Mouse (Mus musculus): ENCODE measurements around the gene Urgcp.

Urgcp gene

DNA sequence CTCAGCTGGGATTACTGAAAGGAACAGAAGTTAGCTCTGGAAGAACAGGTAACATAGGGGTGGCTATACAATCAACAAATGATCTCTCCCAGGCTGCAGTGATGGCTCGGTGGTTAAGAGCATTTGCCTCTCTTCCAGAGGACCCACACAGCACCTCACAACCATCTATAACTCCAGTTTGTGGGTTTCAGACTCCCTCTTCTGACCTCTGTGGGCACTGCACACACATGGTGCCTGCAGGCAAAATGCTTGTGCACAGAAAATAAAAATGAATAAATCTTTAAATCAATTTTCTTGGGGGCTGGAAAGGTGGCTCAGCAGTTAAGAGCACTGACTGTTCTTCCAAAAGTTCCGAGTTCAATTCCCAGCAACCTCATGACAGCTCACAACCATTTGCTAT is 16.3 kb upstream of the Urgcp start:
- TF ChIP-seq NANOG (IDR thresholded peaks at IDR 0.05; ENCODE audit: borderline replicate concordance, low read length) (no peak), CTCF (conservative IDR thresholded peaks at IDR 0.05; ENCODE audit: low read length) (peak; percentile 63)
- Histone ChIP-seq H3K4me3 (replicated peaks; ENCODE audit: low read length) (no peak overlapping the region), H3K36me3 (ENCODE audit: insufficient read depth, low read length) (peaks cover 11% of the 10 kb centered on the region; the same call in 1 of the 2 replicates), H3K4me1 (replicated peaks; ENCODE audit: low read depth, low read length) (peaks cover 9% of the 10 kb centered on the region), H3K27me3 (ENCODE audit: insufficient read depth, low read length) (no peaks in the 10 kb centered on the region), H3K9me3 (ENCODE audit: low read length) (no peaks in the 10 kb centered on the region)

DNA sequence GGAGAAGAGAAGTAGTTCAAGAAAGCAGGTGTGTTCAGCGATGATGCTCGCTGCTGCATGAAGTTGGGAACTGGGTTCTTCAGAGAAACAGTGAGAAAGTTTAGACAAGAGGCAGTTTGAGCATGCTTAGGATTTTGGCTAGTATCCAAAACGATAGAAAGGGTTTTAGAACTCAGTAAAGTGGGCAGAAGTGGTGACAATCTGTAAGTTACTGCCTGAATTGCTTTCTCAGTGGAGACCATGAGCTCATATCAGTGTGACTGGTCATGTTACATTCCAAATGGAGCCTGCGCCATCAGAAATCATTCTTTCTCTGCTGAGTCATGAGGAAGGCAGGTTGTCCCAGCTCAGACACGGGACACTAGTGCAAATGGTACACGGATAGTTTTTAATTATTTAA is 3.8 kb upstream of the Urgcp start:
- TF ChIP-seq NANOG (IDR thresholded peaks at IDR 0.05; ENCODE audit: borderline replicate concordance, low read length) (no peak), POU5F1 (IDR thresholded peaks at IDR 0.05; ENCODE audit: borderline replicate concordance, low read length) (no peak), CTCF (conservative IDR thresholded peaks at IDR 0.05; ENCODE audit: low read length) (no peak)
- H3K4me1 ChIP-seq (replicated peaks; ENCODE audit: low read depth, low read length): peaks cover 17% of the 10 kb centered on the region
- H3K36me3 ChIP-seq (ENCODE audit: insufficient read depth, low read length): peaks cover 29% of the 10 kb centered on the region; the same call in 1 of the 2 replicates
- no peak overlapping the region for H3K4me3 ChIP-seq (replicated peaks; ENCODE audit: low read length)
- H3K27me3 ChIP-seq (ENCODE audit: insufficient read depth, low read length): no peaks in the 10 kb centered on the region
- no peaks in the 10 kb centered on the region for H3K9me3 ChIP-seq (ENCODE audit: low read length)

DNA sequence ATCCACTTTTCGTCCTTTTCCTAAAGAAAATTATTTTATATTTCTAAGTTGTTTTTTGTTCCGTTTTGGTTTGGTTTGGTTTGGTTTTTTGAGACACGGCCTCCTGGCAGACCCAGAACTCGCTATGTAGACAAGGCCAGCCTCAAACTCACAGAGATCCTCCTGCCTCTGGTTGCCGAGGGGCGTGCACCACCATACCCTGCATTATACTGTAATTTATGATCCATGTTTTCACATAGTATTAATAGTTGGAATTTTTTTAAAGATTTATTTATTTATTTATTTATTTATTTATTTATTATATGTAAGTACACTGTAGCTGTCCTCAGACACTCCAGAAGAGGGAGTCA is 432 bp upstream of the Urgcp start:
- H3K4me3 ChIP-seq (replicated peaks; ENCODE audit: low read length): peak overlapping the region; percentile 91
- H3K4me1 ChIP-seq (replicated peaks; ENCODE audit: low read depth, low read length): peaks cover 23% of the 10 kb centered on the region
- H3K9me3 ChIP-seq (ENCODE audit: low read length): no peaks in the 10 kb centered on the region
- no peaks in the 10 kb centered on the region for H3K27me3 ChIP-seq (ENCODE audit: insufficient read depth, low read length)
- TF ChIP-seq POU5F1 (IDR thresholded peaks at IDR 0.05; ENCODE audit: borderline replicate concordance, low read length) (no peak), NANOG (IDR thresholded peaks at IDR 0.05; ENCODE audit: borderline replicate concordance, low read length) (no peak), CTCF (conservative IDR thresholded peaks at IDR 0.05; ENCODE audit: low read length) (no peak)
- peaks cover 20% of the 10 kb centered on the region; the same call in 1 of the 2 replicates for H3K36me3 ChIP-seq (ENCODE audit: insufficient read depth, low read length)

DNA sequence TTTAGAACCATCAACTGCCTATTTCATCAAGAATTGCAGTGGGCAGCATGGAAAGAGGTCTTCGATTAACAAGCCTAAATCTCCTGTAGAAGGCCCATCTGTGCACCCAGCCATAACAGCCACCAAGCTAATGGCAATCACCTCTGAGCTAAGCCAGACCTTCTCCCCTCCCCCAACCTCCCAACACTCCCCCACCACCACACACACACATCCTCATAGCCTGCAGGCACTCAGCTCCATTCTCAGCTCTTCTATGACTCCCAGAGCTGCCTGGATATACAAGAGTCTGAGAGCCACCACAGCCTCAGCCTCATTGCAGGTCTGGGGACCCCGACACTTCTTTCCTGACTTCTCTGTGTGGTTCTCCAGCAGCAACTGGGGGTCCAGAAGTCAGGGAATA is 8.4 kb downstream of the Urgcp start:
- peaks cover 10% of the 10 kb centered on the region for H3K9me3 ChIP-seq (ENCODE audit: low read length)
- peaks cover 12% of the 10 kb centered on the region for H3K4me1 ChIP-seq (replicated peaks; ENCODE audit: low read depth, low read length)
- H3K36me3 ChIP-seq (ENCODE audit: insufficient read depth, low read length): no peaks in the 10 kb centered on the region
- TF ChIP-seq CTCF (conservative IDR thresholded peaks at IDR 0.05; ENCODE audit: low read length) (no peak), NANOG (IDR thresholded peaks at IDR 0.05; ENCODE audit: borderline replicate concordance, low read length) (no peak), POU5F1 (IDR thresholded peaks at IDR 0.05; ENCODE audit: borderline replicate concordance, low read length) (no peak)
- H3K27me3 ChIP-seq (ENCODE audit: insufficient read depth, low read length): no peaks in the 10 kb centered on the region
- H3K4me3 ChIP-seq (replicated peaks; ENCODE audit: low read length): no peak overlapping the region

DNA sequence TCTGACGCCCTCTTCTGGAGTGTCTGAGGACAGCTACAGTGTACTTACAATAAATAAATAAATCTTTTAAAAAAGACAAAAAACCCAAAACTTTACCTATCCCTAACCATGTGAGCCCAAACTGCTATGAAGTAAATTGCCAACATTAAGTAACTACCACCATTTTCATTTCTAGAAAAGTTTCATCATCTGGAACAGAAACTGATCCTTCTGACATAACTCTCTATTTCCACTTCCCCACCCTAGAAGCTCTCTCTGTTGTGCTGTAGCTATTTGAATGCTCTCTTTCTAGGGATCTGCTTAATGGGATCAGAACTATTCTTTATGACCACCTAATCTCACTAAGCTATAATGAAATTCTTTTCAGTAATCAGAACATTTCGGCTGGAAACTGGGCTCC is 17.2 kb downstream of the Urgcp start:
- Histone ChIP-seq H3K4me1 (replicated peaks; ENCODE audit: low read depth, low read length) (peaks cover 15% of the 10 kb centered on the region), H3K27me3 (ENCODE audit: insufficient read depth, low read length) (peaks cover 3% of the 10 kb centered on the region; the same call in 1 of the 2 replicates), H3K4me3 (replicated peaks; ENCODE audit: low read length) (no peak overlapping the region), H3K36me3 (ENCODE audit: insufficient read depth, low read length) (no peaks in the 10 kb centered on the region), H3K9me3 (ENCODE audit: low read length) (peaks cover 4% of the 10 kb centered on the region)
- TF ChIP-seq CTCF (conservative IDR thresholded peaks at IDR 0.05; ENCODE audit: low read length): no peak
- no peak for TF ChIP-seq POU5F1 (IDR thresholded peaks at IDR 0.05; ENCODE audit: borderline replicate concordance, low read length)
- no peak for TF ChIP-seq NANOG (IDR thresholded peaks at IDR 0.05; ENCODE audit: borderline replicate concordance, low read length)

DNA sequence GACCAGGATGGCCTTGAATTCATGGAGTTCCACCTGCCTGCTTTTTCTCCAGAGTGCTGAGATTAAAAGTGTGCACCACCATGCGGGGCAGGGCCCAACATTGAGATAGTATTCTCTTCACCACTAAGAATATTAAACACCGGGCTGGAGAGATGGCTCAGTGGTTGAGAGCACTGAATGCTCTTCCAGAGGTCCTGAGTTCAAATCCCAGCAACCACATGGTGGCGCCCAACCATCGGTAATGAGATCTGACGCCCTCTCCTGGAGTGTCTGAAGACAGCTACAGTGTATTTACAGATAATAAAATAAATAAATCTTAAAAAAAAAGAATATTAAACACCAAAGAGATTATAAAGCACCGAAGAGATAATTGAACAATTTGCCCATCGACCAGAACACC is 20.1 kb downstream of the Urgcp start:
- Histone ChIP-seq H3K9me3 (ENCODE audit: low read length) (peaks cover 4% of the 10 kb centered on the region), H3K4me3 (replicated peaks; ENCODE audit: low read length) (no peak overlapping the region), H3K4me1 (replicated peaks; ENCODE audit: low read depth, low read length) (peaks cover 34% of the 10 kb centered on the region), H3K27me3 (ENCODE audit: insufficient read depth, low read length) (peaks cover 3% of the 10 kb centered on the region; the same call in 1 of the 2 replicates), H3K36me3 (ENCODE audit: insufficient read depth, low read length) (no peaks in the 10 kb centered on the region)
- no peak for TF ChIP-seq POU5F1 (IDR thresholded peaks at IDR 0.05; ENCODE audit: borderline replicate concordance, low read length)
- TF ChIP-seq CTCF (conservative IDR thresholded peaks at IDR 0.05; ENCODE audit: low read length): 0 out of 2 replicates have a peak, but pooled peaks have one; percentile 9

DNA sequence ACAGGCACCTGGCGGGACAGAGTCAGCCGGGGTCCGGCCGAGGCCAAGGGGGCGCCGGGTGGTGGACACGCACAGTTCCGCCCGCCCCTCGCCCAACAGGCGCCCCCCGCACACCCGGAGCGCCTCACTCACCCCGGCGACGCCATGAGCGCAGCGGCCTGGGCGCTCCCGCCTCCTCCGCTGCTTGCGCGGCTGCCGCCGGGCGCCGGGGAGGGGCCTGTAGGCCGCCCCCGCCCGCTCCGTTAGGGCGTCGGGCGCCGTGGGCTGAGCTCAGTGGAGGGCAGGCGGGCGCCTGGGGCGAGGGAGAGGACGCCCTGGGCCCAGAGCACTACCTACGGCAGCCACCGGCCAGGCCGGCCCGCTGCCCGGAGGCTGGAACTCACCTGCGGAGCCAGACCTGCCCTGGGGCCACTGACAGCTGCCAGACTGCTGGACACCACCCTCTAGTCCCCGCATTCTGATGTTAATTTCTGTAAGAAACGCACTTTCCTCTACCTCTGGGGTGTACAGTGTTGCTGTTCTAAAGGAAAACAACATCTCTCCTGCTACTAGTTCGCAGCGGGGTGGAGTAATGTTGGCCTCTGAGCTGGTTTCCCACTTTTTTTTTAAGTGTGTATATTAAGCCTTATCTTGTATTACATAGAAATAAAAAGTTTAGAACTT is 21.1 kb downstream of the Urgcp start:
- H3K36me3 ChIP-seq (ENCODE audit: insufficient read depth, low read length): no peaks in the 10 kb centered on the region
- TF ChIP-seq CTCF (conservative IDR thresholded peaks at IDR 0.05; ENCODE audit: low read length): no peak
- TF ChIP-seq POU5F1 (IDR thresholded peaks at IDR 0.05; ENCODE audit: borderline replicate concordance, low read length): peak; percentile 67; the same call in 1 of the 2 replicates
- peak; percentile 16; the same call in 1 of the 2 replicates for TF ChIP-seq NANOG (IDR thresholded peaks at IDR 0.05; ENCODE audit: borderline replicate concordance, low read length)

DNA sequence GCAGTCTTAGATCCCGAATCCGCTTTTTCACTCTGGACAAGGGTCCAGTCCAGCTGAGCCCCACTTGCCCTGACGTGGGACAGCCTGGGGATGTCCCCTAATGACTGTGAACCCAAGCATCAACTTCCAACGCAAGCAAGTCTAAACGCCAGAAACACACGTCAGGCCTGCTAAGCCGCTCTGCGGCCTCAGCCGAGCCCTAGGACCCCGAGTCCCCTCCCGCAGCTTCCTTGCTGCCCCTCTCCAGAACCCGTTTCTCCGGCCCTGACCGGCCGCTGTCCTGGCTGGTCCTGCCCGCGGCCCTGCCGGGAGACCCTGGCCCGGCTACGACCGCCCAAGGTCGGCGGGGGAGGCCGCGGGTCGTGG is 21.6 kb downstream of the Urgcp start:
- H3K4me3 ChIP-seq (replicated peaks; ENCODE audit: low read length): peak overlapping the region; percentile 91
- no peaks in the 10 kb centered on the region for H3K36me3 ChIP-seq (ENCODE audit: insufficient read depth, low read length)
- peaks cover 3% of the 10 kb centered on the region; the same call in 1 of the 2 replicates for H3K27me3 ChIP-seq (ENCODE audit: insufficient read depth, low read length)
- H3K9me3 ChIP-seq (ENCODE audit: low read length): peaks cover 4% of the 10 kb centered on the region
- peaks cover 35% of the 10 kb centered on the region for H3K4me1 ChIP-seq (replicated peaks; ENCODE audit: low read depth, low read length)
- TF ChIP-seq NANOG (IDR thresholded peaks at IDR 0.05; ENCODE audit: borderline replicate concordance, low read length): no peak
- TF ChIP-seq POU5F1 (IDR thresholded peaks at IDR 0.05; ENCODE audit: borderline replicate concordance, low read length): no peak
- no peak for TF ChIP-seq CTCF (conservative IDR thresholded peaks at IDR 0.05; ENCODE audit: low read length)

More for the DNA sequence above, 21.1 kb downstream of the Urgcp start:
- H3K4me3 ChIP-seq (replicated peaks; ENCODE audit: low read length): peak overlapping the region; percentile 91
- H3K27me3 ChIP-seq (ENCODE audit: insufficient read depth, low read length): peaks cover 3% of the 10 kb centered on the region; the same call in 1 of the 2 replicates
- H3K9me3 ChIP-seq (ENCODE audit: low read length): peaks cover 4% of the 10 kb centered on the region
- H3K4me1 ChIP-seq (replicated peaks; ENCODE audit: low read depth, low read length): peaks cover 34% of the 10 kb centered on the region

DNA sequence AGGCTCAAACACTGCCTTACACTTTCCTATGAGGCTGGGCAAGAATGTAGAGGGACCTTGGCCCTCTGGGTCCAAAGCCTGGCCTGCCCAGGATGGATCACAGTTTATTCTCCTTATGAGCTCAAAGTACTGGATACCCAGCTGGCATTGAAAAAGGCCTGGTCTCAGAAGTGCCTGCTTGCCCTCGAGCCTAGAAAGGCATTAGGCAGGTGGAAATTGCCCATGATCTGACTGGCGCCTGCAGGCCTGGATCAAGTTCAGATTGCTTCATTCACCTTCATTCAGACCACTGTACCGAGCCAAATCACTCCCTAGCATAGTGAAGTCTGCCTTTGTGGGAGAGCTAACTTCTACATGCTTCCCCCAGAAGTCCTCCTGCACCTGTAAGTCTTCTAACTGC is 22.3 kb downstream of the Urgcp start:
- Histone ChIP-seq H3K4me1 (replicated peaks; ENCODE audit: low read depth, low read length) (peaks cover 43% of the 10 kb centered on the region), H3K27me3 (ENCODE audit: insufficient read depth, low read length) (peaks cover 3% of the 10 kb centered on the region; the same call in 1 of the 2 replicates), H3K9me3 (ENCODE audit: low read length) (peaks cover 4% of the 10 kb centered on the region), H3K4me3 (replicated peaks; ENCODE audit: low read length) (peak overlapping the region; percentile 91), H3K36me3 (ENCODE audit: insufficient read depth, low read length) (no peaks in the 10 kb centered on the region)
- TF ChIP-seq NANOG (IDR thresholded peaks at IDR 0.05; ENCODE audit: borderline replicate concordance, low read length) (no peak), CTCF (conservative IDR thresholded peaks at IDR 0.05; ENCODE audit: low read length) (no peak), POU5F1 (IDR thresholded peaks at IDR 0.05; ENCODE audit: borderline replicate concordance, low read length) (no peak)

Data from E14TG2a.4 (cell line).